Mouse (Mus musculus): ENCODE results near the gene Plod3. TPM values are rescaled to one million over a fixed set of nuclear protein-coding genes. Genes with fewer than 3 reads are reported as not detected.
A peak's percentile ranks its signal among the peaks of the same experiment; 100 is the strongest.
"Not testable (repeated sequence)": the region's sequence is repeated elsewhere in the genome, so short reads cannot be mapped to it uniquely, and the experiment has no call there.

Gene Plod3
- 17.1 and 21.6 TPM in 2 replicates for polyA plus RNA-seq (2012; rRNA removed)

GRCm38 (mm10) chr5:136986695-136987137, at the start of gene Plod3:
Plod3 (plus strand) TSS chr5:136987019.
- TF ChIP-seq POLR2A (IDR thresholded peaks at IDR 0.05; ENCODE audit: low read depth, low read length) (no peak), CTCF (IDR thresholded peaks at IDR 0.05; ENCODE audit: extremely low read depth, insufficient read length, insufficient replicate concordance, low read depth, low read length) (no peak)
- WGBS, result under 1% methylated on average over 26 of the region's 26 CpGs
- Histone ChIP-seq H3K4me3 (ENCODE audit: low read depth, low read length) (peak within 1 kb of the TSS; percentile 96), H3K27me3 (ENCODE audit: control insufficient read depth, insufficient read depth, low read length) (no peaks in the 10 kb centered on the region), H3K4me1 (ENCODE audit: control insufficient read depth, insufficient read depth, insufficient read length, low read length) (peaks cover 11% of the 10 kb centered on the region), H3K27ac (ENCODE audit: insufficient read depth, low read depth, low read length) (peak within 1 kb of the TSS; percentile 75), H3K36me3 (ENCODE audit: control insufficient read depth, insufficient read depth, low read length) (peaks cover 19% of the 10 kb centered on the region)

GRCm38 (mm10) chr5:136937621-136938020, 49.2 kb upstream of the Plod3 start:
- no peaks in the 10 kb centered on the region for H3K36me3 ChIP-seq (ENCODE audit: control insufficient read depth, insufficient read depth, low read length)
- H3K4me3 ChIP-seq (ENCODE audit: low read depth, low read length), result no peak overlapping the region
- H3K27ac ChIP-seq (ENCODE audit: insufficient read depth, low read depth, low read length), result no peak overlapping the region
- WGBS, result 72% methylated on average over 5 of the region's 5 CpGs
- TF ChIP-seq CTCF (IDR thresholded peaks at IDR 0.05; ENCODE audit: extremely low read depth, insufficient read length, insufficient replicate concordance, low read depth, low read length), result no peak
- no peak for TF ChIP-seq POLR2A (IDR thresholded peaks at IDR 0.05; ENCODE audit: low read depth, low read length)
- H3K27me3 ChIP-seq (ENCODE audit: control insufficient read depth, insufficient read depth, low read length), result no peaks in the 10 kb centered on the region
- 0 out of 2 replicates have a peak, but pooled peaks cover 3% of the 10 kb centered on the region for H3K4me1 ChIP-seq (ENCODE audit: control insufficient read depth, insufficient read depth, insufficient read length, low read length)

- Histone ChIP-seq H3K27me3 (ENCODE audit: control insufficient read depth, insufficient read depth, low read length) (no peaks in the 10 kb centered on the region), H3K27ac (ENCODE audit: insufficient read depth, low read depth, low read length) (no peak overlapping the region), H3K36me3 (ENCODE audit: control insufficient read depth, insufficient read depth, low read length) (no peaks in the 10 kb centered on the region), H3K4me3 (ENCODE audit: low read depth, low read length) (no peak overlapping the region), H3K4me1 (ENCODE audit: control insufficient read depth, insufficient read depth, insufficient read length, low read length) (no peaks in the 10 kb centered on the region)
- TF ChIP-seq CTCF (IDR thresholded peaks at IDR 0.05; ENCODE audit: extremely low read depth, insufficient read length, insufficient replicate concordance, low read depth, low read length) (peak; percentile 65; the same call in 1 of the 2 replicates), POLR2A (IDR thresholded peaks at IDR 0.05; ENCODE audit: low read depth, low read length) (no peak)
- WGBS, result 72% methylated on average over 7 of the region's 7 CpGs
Measured at GRCm38 (mm10) chr5:136939284-136939683, 47.5 kb upstream of the Plod3 start.

- not testable (repeated sequence) for H3K27me3 ChIP-seq (ENCODE audit: control insufficient read depth, insufficient read depth, low read length); H3K36me3 ChIP-seq (ENCODE audit: control insufficient read depth, insufficient read depth, low read length); H3K4me3 ChIP-seq (ENCODE audit: low read depth, low read length); H3K27ac ChIP-seq (ENCODE audit: insufficient read depth, low read depth, low read length); H3K4me1 ChIP-seq (ENCODE audit: control insufficient read depth, insufficient read depth, insufficient read length, low read length)
- WGBS, result 52% methylated on average over 6 of the region's 6 CpGs
Measured at GRCm38 (mm10) chr5:136940029-136940428, 46.8 kb upstream of the Plod3 start.

GRCm38 (mm10) chr5:136940845-136941560, 45.8 kb upstream of the Plod3 start:
- Histone ChIP-seq H3K27me3 (ENCODE audit: control insufficient read depth, insufficient read depth, low read length) (no peaks in the 10 kb centered on the region), H3K4me1 (ENCODE audit: control insufficient read depth, insufficient read depth, insufficient read length, low read length) (no peaks in the 10 kb centered on the region), H3K36me3 (ENCODE audit: control insufficient read depth, insufficient read depth, low read length) (no peaks in the 10 kb centered on the region), H3K4me3 (ENCODE audit: low read depth, low read length) (no peak overlapping the region), H3K27ac (ENCODE audit: insufficient read depth, low read depth, low read length) (no peak overlapping the region)
- WGBS, result 88% methylated on average over 12 of the region's 12 CpGs
- TF ChIP-seq CTCF (IDR thresholded peaks at IDR 0.05; ENCODE audit: extremely low read depth, insufficient read length, insufficient replicate concordance, low read depth, low read length) (no peak), POLR2A (IDR thresholded peaks at IDR 0.05; ENCODE audit: low read depth, low read length) (no peak)

GRCm38 (mm10) chr5:136942781-136943180, 44.0 kb upstream of the Plod3 start:
- TF ChIP-seq CTCF (IDR thresholded peaks at IDR 0.05; ENCODE audit: extremely low read depth, insufficient read length, insufficient replicate concordance, low read depth, low read length), result no peak
- no peak for TF ChIP-seq POLR2A (IDR thresholded peaks at IDR 0.05; ENCODE audit: low read depth, low read length)
- WGBS, result 70% methylated on average over 3 of the region's 3 CpGs
- Histone ChIP-seq H3K36me3 (ENCODE audit: control insufficient read depth, insufficient read depth, low read length) (no peaks in the 10 kb centered on the region), H3K27me3 (ENCODE audit: control insufficient read depth, insufficient read depth, low read length) (no peaks in the 10 kb centered on the region), H3K27ac (ENCODE audit: insufficient read depth, low read depth, low read length) (no peak overlapping the region), H3K4me1 (ENCODE audit: control insufficient read depth, insufficient read depth, insufficient read length, low read length) (no peaks in the 10 kb centered on the region), H3K4me3 (ENCODE audit: low read depth, low read length) (no peak overlapping the region)

- TF ChIP-seq POLR2A (IDR thresholded peaks at IDR 0.05; ENCODE audit: low read depth, low read length), result no peak
- no peak for TF ChIP-seq CTCF (IDR thresholded peaks at IDR 0.05; ENCODE audit: extremely low read depth, insufficient read length, insufficient replicate concordance, low read depth, low read length)
- 89% methylated on average over 2 of the region's 2 CpGs for WGBS
- Histone ChIP-seq H3K27ac (ENCODE audit: insufficient read depth, low read depth, low read length) (no peak overlapping the region), H3K36me3 (ENCODE audit: control insufficient read depth, insufficient read depth, low read length) (no peaks in the 10 kb centered on the region), H3K4me1 (ENCODE audit: control insufficient read depth, insufficient read depth, insufficient read length, low read length) (no peaks in the 10 kb centered on the region), H3K27me3 (ENCODE audit: control insufficient read depth, insufficient read depth, low read length) (no peaks in the 10 kb centered on the region), H3K4me3 (ENCODE audit: low read depth, low read length) (no peak overlapping the region)
Measured at GRCm38 (mm10) chr5:136943382-136943781, 43.4 kb upstream of the Plod3 start.
